Mouse (Mus musculus) spleen, adult 2 months (tissue): Measurements from ENCODE around the gene Actr6.

ENCODE experiments used
- CTCF ChIP-seq: fragments of 200-500 bp; IDR thresholded peaks from 2 replicates; pipeline ENCODE4 v1.5.1; 2011; ENCODE audit warnings: mild to moderate bottlenecking, inconsistent platforms; ENCODE audit not compliant: insufficient read depth, insufficient read length, insufficient replicate concordance; ENCODE audit errors: extremely low read depth
- POLR2A ChIP-seq: fragments of 200-500 bp; IDR thresholded peaks from 2 replicates; pipeline ENCODE4 v1.6.1; 2011; ENCODE audit warnings: low read depth, low read length, inconsistent platforms

- TF ChIP-seq CTCF, result no peak
- TF ChIP-seq POLR2A, result no peak
Measured at GRCm38 (mm10) chr10:89771894-89772293, 39.8 kb upstream of the Actr6 start.
